Mouse (Mus musculus) hindbrain, embryonic 11.5 days (tissue): ENCODE data around the gene Tob2. TPM values are rescaled to one million over a fixed set of nuclear protein-coding genes. Genes with fewer than 3 reads are reported as not detected.
A peak's percentile ranks its signal among the peaks of the same experiment; 100 is the strongest.

Experiments used
- ATAC-seq: fragments of 200-750 bp; cut with Nextera tagmentation; 2 replicates; pipeline ENCODE4 v1.8.0; 2017; ENCODE audit warnings: mild to moderate bottlenecking, moderate TSS enrichment, moderate library complexity; ENCODE audit not compliant: low FRiP score
- DNase-seq: peaks from one replicate; pipeline ENCODE4 v3.0.0-alpha.2; 2015; ENCODE audit warnings: low spot score
- H3K27ac ChIP-seq: fragments of 300-500 bp; sonication (generic); 2 replicates; pipeline ENCODE4 v1.5.1; 2014; ENCODE audit warnings: mild to moderate bottlenecking, low read depth, low read length
- H3K27me3 ChIP-seq: fragments of 300-500 bp; sonication (generic); 2 replicates; pipeline ENCODE4 v1.6.1; 2014; ENCODE audit warnings: mild to moderate bottlenecking, low read length, moderate library complexity, mixed read lengths; ENCODE audit not compliant: control insufficient read depth, insufficient read depth
- H3K36me3 ChIP-seq: fragments of 300-500 bp; sonication (generic); 2 replicates; pipeline ENCODE4 v1.6.1; 2014; ENCODE audit warnings: mild to moderate bottlenecking, low read length, moderate library complexity, mixed read lengths; ENCODE audit not compliant: control insufficient read depth, insufficient read depth
- H3K4me1 ChIP-seq: fragments of 300-500 bp; sonication (generic); replicated peaks from 2 replicates; pipeline ENCODE4 v1.6.1; 2014; ENCODE audit warnings: low read length, mixed read lengths; ENCODE audit not compliant: control insufficient read depth, insufficient read depth
- H3K4me2 ChIP-seq: fragments of 300-500 bp; sonication (generic); replicated peaks from 2 replicates; pipeline ENCODE4 v1.6.1; 2014; ENCODE audit warnings: mild to moderate bottlenecking, low read depth, low read length
- H3K4me3 ChIP-seq: fragments of 300-500 bp; sonication (generic); 2 replicates; pipeline ENCODE4 v1.5.1; 2014; ENCODE audit warnings: low read depth, low read length
- H3K9ac ChIP-seq: fragments of 300-500 bp; sonication (generic); 2 replicates; pipeline ENCODE4 v1.6.1; 2014; ENCODE audit warnings: low read depth, low read length
- H3K9me3 ChIP-seq: fragments of 300-500 bp; sonication (generic); 2 replicates; pipeline ENCODE4 v1.6.1; 2016; ENCODE audit warnings: low read length; ENCODE audit not compliant: control insufficient read depth
- WGBS: fragments of 180-500 bp; shearing (Covaris S2); extraction: QIAGEN DNeasy Blood & Tissue Kit; methylation state at CpG from one replicate; pipeline ENCODE4 v1.1.7; 2014; 5-methylcytosine and 5-hydroxymethylcytosine counted together
- polyA plus RNA-seq: library from polyadenylated mRNA; unstranded; fragments of >200 nt; fragmentation: Nextera tagmentation; extraction: Ambion mirVana; gene quantifications from 2 replicates; pipeline ENCODE4 v1.2.1, GENCODE M21; 2014

The Tob2 gene
- polyA plus RNA-seq, 1 experiment from 2014 or later: 12.5 TPM

DNA sequence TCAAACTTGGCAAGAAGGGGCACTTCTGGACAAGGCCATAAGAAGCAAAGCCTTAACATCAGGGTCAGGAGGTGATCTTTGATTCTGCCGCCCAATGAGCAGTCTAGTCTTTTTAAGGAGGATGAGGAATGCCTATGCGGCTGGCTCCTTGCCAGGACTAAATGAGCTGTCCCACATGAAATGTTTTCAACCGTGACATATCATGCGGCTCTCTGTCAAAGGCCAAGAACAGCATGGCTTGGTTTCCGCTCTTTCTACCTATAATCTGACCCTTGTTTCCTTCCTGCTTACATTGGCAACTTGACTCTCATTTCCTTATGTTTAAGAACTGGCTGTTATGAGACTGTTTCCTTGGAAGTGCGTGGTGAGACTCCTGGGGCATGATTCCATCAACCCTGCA is 53.0 kb downstream of the Tob2 start:
- no peak for ATAC-seq
- H3K27me3 ChIP-seq: no peaks in the 10 kb centered on the region
- peaks cover 8% of the 10 kb centered on the region for H3K4me1 ChIP-seq
- no peak overlapping the region for H3K4me3 ChIP-seq
- no peak overlapping the region for H3K9ac ChIP-seq
- no peaks in the 10 kb centered on the region for H3K36me3 ChIP-seq
- H3K27ac ChIP-seq: no peak overlapping the region
- DNase-seq: no peak
- H3K9me3 ChIP-seq: no peaks in the 10 kb centered on the region
- WGBS: 52% methylated on average over 6 of the region's 6 CpGs
- no peak overlapping the region for H3K4me2 ChIP-seq

DNA sequence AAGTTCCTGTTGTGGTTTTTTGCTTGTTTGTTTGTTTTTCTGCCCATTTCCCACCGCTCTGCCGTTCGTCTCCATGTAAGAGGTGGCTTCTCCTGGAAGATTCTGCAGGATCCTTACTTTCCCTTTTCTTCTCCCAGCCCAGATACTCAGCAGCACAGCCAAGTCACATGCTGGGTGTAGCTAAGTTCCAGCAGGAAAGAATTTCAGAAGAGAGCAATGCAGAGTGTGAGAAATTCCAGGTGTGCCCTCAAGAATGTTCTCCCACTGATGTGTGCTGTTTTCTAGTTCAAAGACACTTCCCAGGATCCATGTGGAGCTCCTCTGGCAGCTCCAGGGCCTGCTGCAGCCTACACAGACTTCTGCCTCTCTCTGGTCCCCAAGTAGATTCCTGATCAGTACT is 53.7 kb downstream of the Tob2 start:
- H3K4me3 ChIP-seq: no peak overlapping the region
- H3K27me3 ChIP-seq: no peaks in the 10 kb centered on the region
- H3K4me2 ChIP-seq: no peak overlapping the region
- DNase-seq (no peak), ATAC-seq (no peak)
- no peak overlapping the region for H3K9ac ChIP-seq
- 82% methylated on average over 3 of the region's 3 CpGs for WGBS
- no peak overlapping the region for H3K27ac ChIP-seq
- H3K4me1 ChIP-seq: peaks cover 5% of the 10 kb centered on the region; the same call in 1 of the 2 replicates
- no peaks in the 10 kb centered on the region for H3K9me3 ChIP-seq
- no peaks in the 10 kb centered on the region for H3K36me3 ChIP-seq

- no peak overlapping the region for H3K9ac ChIP-seq
- H3K9me3 ChIP-seq: no peaks in the 10 kb centered on the region
- ATAC-seq: no peak
- H3K27ac ChIP-seq: no peak overlapping the region
- no peak overlapping the region for H3K4me3 ChIP-seq
- peaks cover 5% of the 10 kb centered on the region; the same call in 1 of the 2 replicates for H3K4me1 ChIP-seq
- DNase-seq: no peak
- H3K27me3 ChIP-seq: no peaks in the 10 kb centered on the region
- H3K4me2 ChIP-seq: no peak overlapping the region
- WGBS: 81% methylated on average over 1 of the region's 1 CpGs
- no peaks in the 10 kb centered on the region for H3K36me3 ChIP-seq
These were observed 54.4 kb downstream of the Tob2 start for GRCm38 (mm10) chr15:81804172-81804571.

GRCm38 (mm10) chr15:81803425-81803951 is 55.1 kb downstream of the Tob2 start:
- Histone ChIP-seq H3K9me3 (no peaks in the 10 kb centered on the region), H3K4me1 (peaks cover 5% of the 10 kb centered on the region; the same call in 1 of the 2 replicates), H3K4me2 (no peak overlapping the region), H3K9ac (no peak overlapping the region), H3K4me3 (no peak overlapping the region), H3K27ac (no peak overlapping the region), H3K27me3 (no peaks in the 10 kb centered on the region), H3K36me3 (no peaks in the 10 kb centered on the region)
- DNase-seq: no peak
- WGBS: 68% methylated on average over 4 of the region's 4 CpGs
- ATAC-seq: no peak

GRCm38 (mm10) chr15:81802941-81803351 is 55.6 kb downstream of the Tob2 start:
- H3K27me3 ChIP-seq: no peaks in the 10 kb centered on the region
- 14% methylated on average over 8 of the region's 8 CpGs for WGBS
- DNase-seq (no peak), ATAC-seq (no peak; the same call in 1 of the 2 replicates)
- 0 out of 2 replicates have a peak overlapping the region, but pooled peaks have one; percentile 12 for H3K4me3 ChIP-seq
- peaks cover 5% of the 10 kb centered on the region; the same call in 1 of the 2 replicates for H3K4me1 ChIP-seq
- no peaks in the 10 kb centered on the region for H3K36me3 ChIP-seq
- no peak overlapping the region for H3K27ac ChIP-seq
- H3K9me3 ChIP-seq: no peaks in the 10 kb centered on the region
- H3K4me2 ChIP-seq: peak overlapping the region; percentile 33
- H3K9ac ChIP-seq: no peak overlapping the region

DNA sequence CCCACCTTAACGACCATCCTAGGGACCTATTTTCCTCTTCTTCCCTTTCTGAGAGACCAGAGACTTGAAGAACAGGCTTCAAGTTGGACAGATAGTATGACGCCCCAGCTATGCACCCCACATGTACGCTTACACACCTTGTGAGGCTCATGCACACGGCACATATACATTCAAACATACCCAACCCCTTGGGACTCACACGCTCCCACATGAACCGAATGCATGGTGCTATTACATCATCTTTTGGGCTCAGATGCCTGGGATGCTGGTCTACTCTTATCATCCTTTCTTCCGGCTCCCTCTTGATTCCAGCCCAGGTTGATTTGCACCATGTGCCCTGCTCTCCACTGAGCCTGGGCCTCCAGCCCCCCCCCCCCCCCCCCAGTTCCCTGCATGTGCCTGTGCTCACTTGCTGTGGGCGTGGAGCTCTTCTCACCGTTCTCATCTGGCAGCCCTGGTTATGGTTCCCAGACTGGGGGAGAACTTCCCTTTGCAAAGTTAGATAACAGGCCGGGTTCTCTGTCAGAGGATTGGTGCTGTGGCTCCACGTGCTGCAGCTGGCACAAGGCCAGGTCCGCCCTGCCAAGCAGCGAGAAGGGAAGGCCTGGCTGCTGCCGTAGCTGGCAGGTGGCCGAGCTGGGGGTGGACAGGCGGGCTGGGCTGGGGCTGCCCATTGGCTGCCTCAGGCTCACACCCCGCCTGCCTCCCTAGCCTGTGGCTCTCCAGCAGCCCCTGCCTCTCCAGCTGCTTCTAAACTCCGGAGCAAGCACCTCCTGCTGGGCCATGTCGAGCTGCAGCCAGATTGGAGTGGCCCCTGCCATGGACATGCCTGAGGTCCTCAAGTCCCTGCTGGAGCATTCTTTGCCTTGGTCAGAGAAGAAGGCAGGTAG is 56.4 kb downstream of the Tob2 start, which contains the start of gene Tef:
Tef (plus strand) TSS at position 421 of the 890 bp plus-strand sequence.
- ATAC-seq (peak; percentile 98), DNase-seq (peak; percentile 84)
- Histone ChIP-seq H3K9ac (no peak within 1 kb of the TSS), H3K4me2 (peak within 1 kb of the TSS; percentile 33), H3K9me3 (no peaks in the 10 kb centered on the region), H3K27ac (no peak within 1 kb of the TSS), H3K4me3 (0 out of 2 replicates have a peak within 1 kb of the TSS, but pooled peaks have one; percentile 12), H3K27me3 (no peaks in the 10 kb centered on the region), H3K36me3 (no peaks in the 10 kb centered on the region), H3K4me1 (peaks cover 5% of the 10 kb centered on the region; the same call in 1 of the 2 replicates)
- 29% methylated on average over 19 of the region's 19 CpGs for WGBS

- no peak for ATAC-seq
- Histone ChIP-seq H3K9me3 (no peaks in the 10 kb centered on the region), H3K4me1 (peaks cover 5% of the 10 kb centered on the region; the same call in 1 of the 2 replicates), H3K4me2 (no peak overlapping the region), H3K36me3 (no peaks in the 10 kb centered on the region), H3K4me3 (no peak overlapping the region), H3K27ac (no peak overlapping the region), H3K27me3 (no peaks in the 10 kb centered on the region), H3K9ac (no peak overlapping the region)
- DNase-seq: no peak
- WGBS: 81% methylated on average over 3 of the region's 3 CpGs
These were observed 58.2 kb downstream of the Tob2 start for GRCm38 (mm10) chr15:81800391-81800790.

GRCm38 (mm10) chr15:81798421-81798820 is 60.2 kb downstream of the Tob2 start:
- 0 out of 2 replicates have a peak, but pooled peaks cover 3% of the 10 kb centered on the region for H3K36me3 ChIP-seq
- ATAC-seq (no peak), DNase-seq (no peak)
- peaks cover 5% of the 10 kb centered on the region; the same call in 1 of the 2 replicates for H3K4me1 ChIP-seq
- WGBS: 92% methylated on average over 4 of the region's 4 CpGs
- H3K9me3 ChIP-seq: no peaks in the 10 kb centered on the region
- H3K4me2 ChIP-seq: no peak overlapping the region
- no peak overlapping the region for H3K4me3 ChIP-seq
- no peak overlapping the region for H3K27ac ChIP-seq
- H3K27me3 ChIP-seq: no peaks in the 10 kb centered on the region
- H3K9ac ChIP-seq: no peak overlapping the region
